Mouse (Mus musculus): ENCODE data around the gene Tctex1d2. TPM values are rescaled to one million over a fixed set of nuclear protein-coding genes. Genes with fewer than 3 reads are reported as not detected.

Gene Tctex1d2
- total RNA-seq, 2 experiments from 2014 or later, result 13.9 to 16.1 TPM

- intact Hi-C loops (cut with DNase I), result no loop called here
- DNase-seq (ENCODE audit: extremely low spot score in 1 of 2, low spot score in 2 of 2), result peak; percentile 18 to 58
Measured at GRCm38 (mm10) chr16:32457589-32458386, 38.3 kb downstream of the Tctex1d2 start.

GRCm38 (mm10) chr16:32460518-32460917 is 41.0 kb downstream of the Tctex1d2 start:
- intact Hi-C loops (cut with DNase I), result no loop called here
- no peak for DNase-seq (ENCODE audit: extremely low spot score in 1 of 2, low spot score in 2 of 2)

GRCm38 (mm10) chr16:32461713-32462112 is 42.2 kb downstream of the Tctex1d2 start:
- intact Hi-C loops (cut with DNase I), result no loop called here

DNA sequence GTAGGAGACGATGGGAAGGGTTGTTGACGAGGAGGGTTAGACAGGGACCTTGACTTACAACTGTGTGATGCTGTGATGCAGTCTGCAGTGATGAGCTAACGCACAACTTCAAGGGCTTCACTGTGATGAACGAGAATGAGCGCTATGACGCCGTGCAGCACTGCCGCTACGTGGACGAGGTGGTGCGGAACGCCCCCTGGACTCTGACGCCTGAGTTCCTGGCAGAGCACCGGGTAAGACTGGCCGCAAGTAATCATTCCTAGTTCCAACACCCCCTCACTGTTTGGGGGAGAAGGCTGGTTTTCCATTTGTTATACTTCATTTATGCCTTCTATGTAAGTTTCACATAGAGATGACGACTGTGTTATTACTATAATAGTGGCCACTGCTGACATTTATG is 43.4 kb downstream of the Tctex1d2 start:
- no peak for DNase-seq (ENCODE audit: extremely low spot score in 1 of 2, low spot score in 2 of 2)
- intact Hi-C loops (cut with DNase I), result no loop called here

More at GRCm38 (mm10) chr16:32461713-32462112, 42.2 kb downstream of the Tctex1d2 start:
- DNase-seq (ENCODE audit: extremely low spot score in 1 of 2, low spot score in 2 of 2), result no peak

DNA sequence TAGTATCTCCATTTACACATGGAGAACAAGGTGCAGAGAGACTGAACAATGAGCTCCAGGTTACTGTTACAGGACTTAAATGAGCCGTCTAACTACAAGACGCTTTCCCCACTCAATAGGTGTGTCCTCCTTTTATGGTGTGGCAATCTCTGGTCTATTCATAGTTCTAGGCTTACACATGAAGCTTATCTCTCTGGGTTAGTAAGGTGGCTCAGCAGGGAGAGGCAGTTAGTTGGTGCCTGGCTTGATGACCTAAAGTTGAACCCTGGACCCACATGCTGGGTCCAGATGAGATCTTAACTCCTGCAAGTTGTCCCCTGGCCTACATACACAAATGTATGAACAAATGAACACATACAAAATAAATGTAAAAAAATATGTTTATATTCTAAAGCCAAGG is 43.9 kb downstream of the Tctex1d2 start:
- DNase-seq (ENCODE audit: extremely low spot score in 1 of 2, low spot score in 2 of 2), result no peak
- intact Hi-C loops (cut with DNase I), result no loop called here

DNA sequence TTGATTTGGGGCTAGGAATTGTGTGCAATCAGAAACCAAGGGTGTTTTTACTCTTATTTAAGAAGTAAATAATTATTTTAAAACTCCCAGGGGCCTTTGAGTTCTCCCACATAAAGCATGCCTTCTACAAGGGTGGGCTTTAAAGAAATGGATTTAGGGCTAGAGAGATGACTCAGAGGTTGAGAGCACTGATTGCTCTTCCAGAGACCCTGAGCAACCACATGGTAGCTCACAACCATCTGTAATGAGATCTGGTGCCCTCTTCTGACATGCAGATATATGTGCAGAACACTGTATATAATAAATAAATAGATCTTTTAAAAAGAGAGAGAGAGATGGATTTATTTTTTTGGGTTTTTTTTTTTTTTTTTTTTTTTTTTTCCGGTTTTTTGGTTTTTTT is 45.4 kb downstream of the Tctex1d2 start:
- intact Hi-C loops (cut with DNase I), result no loop called here
- no peak for DNase-seq (ENCODE audit: extremely low spot score in 1 of 2, low spot score in 2 of 2)

DNA sequence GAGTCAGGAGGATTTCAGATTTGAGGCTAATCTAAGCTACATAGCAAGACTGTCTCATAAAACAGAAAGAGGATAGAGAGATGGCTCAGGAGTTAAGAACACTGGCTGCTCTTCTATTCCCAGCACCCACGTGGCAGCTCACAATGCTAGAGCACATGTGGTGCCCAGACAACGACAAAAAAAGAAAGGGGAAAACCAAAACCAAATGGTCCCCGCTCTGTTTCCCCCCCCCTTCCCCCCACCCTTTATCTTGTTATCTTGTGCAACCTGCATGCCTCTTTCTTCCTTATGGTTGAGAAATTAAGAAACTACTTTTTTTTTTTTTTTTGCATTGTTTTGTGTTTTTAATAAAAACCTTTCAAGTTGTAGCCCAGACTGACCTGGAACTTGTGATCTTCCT is 49.0 kb downstream of the Tctex1d2 start:
- no peak for DNase-seq (ENCODE audit: extremely low spot score in 1 of 2, low spot score in 2 of 2)
- intact Hi-C loops (cut with DNase I), result no loop called here

- intact Hi-C loops (cut with DNase I), result no loop called here
- no peak for DNase-seq (ENCODE audit: extremely low spot score in 1 of 2, low spot score in 2 of 2)
Measured at GRCm38 (mm10) chr16:32469404-32470105, 50.1 kb downstream of the Tctex1d2 start.

GRCm38 (mm10) chr16:32472276-32473015 is 52.9 kb downstream of the Tctex1d2 start:
- intact Hi-C loops (cut with DNase I), result no loop called here
- no peak for DNase-seq (ENCODE audit: extremely low spot score in 1 of 2, low spot score in 2 of 2)

GRCm38 (mm10) chr16:32477315-32477714 is 57.8 kb downstream of the Tctex1d2 start:
- DNase-seq (ENCODE audit: extremely low spot score in 1 of 2, low spot score in 2 of 2), result no peak
- intact Hi-C loops (cut with DNase I), result no loop called here

Other genes with a start within 250 kb of the Tctex1d2 start
- not detected for gene Bex6, start 239.9 kb upstream of the Tctex1d2 start, total RNA-seq (2021)
- 10 to 100 TPM; 39.7 to 39.8 TPM for gene Fbxo45, start 172.5 kb upstream of the Tctex1d2 start, total RNA-seq (2021)
- 10 to 100 TPM; 11.3 to 13.3 TPM for gene Wdr53, start 172.5 kb upstream of the Tctex1d2 start, total RNA-seq (2021)
- not detected for gene Smco1, start 148.2 kb upstream of the Tctex1d2 start, total RNA-seq (2021)
- 10 to 100 TPM; 29.6 to 34.4 TPM for gene Rnf168, start 142.2 kb upstream of the Tctex1d2 start, total RNA-seq (2021)
- 10 to 100 TPM; 52.5 to 59.5 TPM for gene Ubxn7, start 87.4 kb upstream of the Tctex1d2 start, total RNA-seq (2021)
- under 1 TPM in 1 of 2 experiments, not detected in 1; 0.28 TPM for gene Tm4sf19, start 19.2 kb upstream of the Tctex1d2 start, total RNA-seq (2021)
- gene Pcyt1a, start 11.2 kb downstream of the Tctex1d2 start, total RNA-seq (2021), result 10 to 100 TPM; 44.1 to 44.3 TPM
- not detected for gene Slc51a, start 68.2 kb downstream of the Tctex1d2 start, total RNA-seq (2021)
- not detected for gene Zdhhc19, start 76.6 kb downstream of the Tctex1d2 start, total RNA-seq (2021)
- gene Tfrc, start 189.2 kb downstream of the Tctex1d2 start, total RNA-seq (2021), result 100 to 1,000 TPM; 106 to 111 TPM
- gene Tnk2, start 224.2 kb downstream of the Tctex1d2 start, total RNA-seq (2021), result 100 to 1,000 TPM in 1 of 2 experiments, 10 to 100 TPM in 1; 93.2 to 107 TPM